Mouse (Mus musculus) cerebellum, adult 2 months (tissue): ENCODE measurements around the gene Adamtsl1.

Experiments
- CTCF ChIP-seq: fragments of 200-500 bp; IDR thresholded peaks from 2 replicates; pipeline ENCODE4 v1.5.1; 2011; ENCODE audit warnings: low read depth, mild to moderate bottlenecking, control low read depth, low read length, moderate library complexity, borderline replicate concordance; ENCODE audit not compliant: insufficient read depth
- POLR2A ChIP-seq: fragments of 200-500 bp; IDR thresholded peaks from 2 replicates; pipeline ENCODE4 v1.6.1; 2011; ENCODE audit warnings: low read length, control low read depth, borderline replicate concordance; ENCODE audit not compliant: insufficient read depth

DNA sequence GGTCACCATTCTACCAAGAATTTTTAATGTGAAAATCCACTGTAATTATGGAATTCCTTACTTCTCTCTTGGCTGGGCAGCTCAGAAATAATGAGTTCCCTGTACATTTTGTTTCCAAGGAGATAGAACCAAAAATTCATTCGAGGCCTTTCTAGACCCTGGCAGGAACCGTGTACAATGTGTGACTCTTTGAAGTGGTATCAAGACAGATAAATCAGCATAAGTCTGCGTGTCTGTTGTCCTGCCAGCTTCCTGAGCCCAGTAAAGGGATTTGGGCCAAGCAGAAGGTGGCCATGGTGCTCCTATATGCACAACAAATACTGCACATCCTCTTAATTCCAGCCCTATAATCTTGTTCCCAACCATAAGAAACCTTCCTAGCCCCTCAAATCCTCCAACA lies 887.1 kb downstream of the Adamtsl1 start:
- TF ChIP-seq CTCF (no peak), POLR2A (no peak)
